Mouse (Mus musculus) embryonic facial prominence, embryonic 15.5 days (tissue): Measurements from ENCODE around the gene Gprc6a. TPM values are rescaled to one million over a fixed set of nuclear protein-coding genes. Genes with fewer than 3 reads are reported as not detected.

Experiments
- ATAC-seq: fragments of 200-750 bp; cut with Nextera tagmentation; 2 replicates; pipeline ENCODE4 v1.8.0; 2017; ENCODE audit warnings: low read depth, moderate TSS enrichment; ENCODE audit not compliant: insufficient number of reproducible peaks, low FRiP score, low TSS enrichment
- H3K27ac ChIP-seq: fragments of 300-500 bp; sonication (generic); replicated peaks from 2 replicates; pipeline ENCODE4 v1.5.1; 2015; ENCODE audit warnings: mild to moderate bottlenecking, inconsistent platforms
- H3K27me3 ChIP-seq: fragments of 300-500 bp; sonication (generic); 2 replicates; pipeline ENCODE4 v1.6.1; 2015; ENCODE audit warnings: inconsistent platforms
- H3K36me3 ChIP-seq: fragments of 300-500 bp; sonication (generic); 2 replicates; pipeline ENCODE4 v1.6.1; 2015; ENCODE audit warnings: mild to moderate bottlenecking, inconsistent platforms
- H3K4me1 ChIP-seq: fragments of 300-500 bp; sonication (generic); 2 replicates; pipeline ENCODE4 v1.6.1; 2015; ENCODE audit warnings: inconsistent platforms
- H3K4me2 ChIP-seq: fragments of 300-500 bp; sonication (generic); replicated peaks from 2 replicates; pipeline ENCODE4 v1.6.1; 2015; ENCODE audit warnings: mild to moderate bottlenecking, inconsistent platforms
- H3K4me3 ChIP-seq: fragments of 300-500 bp; sonication (generic); replicated peaks from 2 replicates; pipeline ENCODE4 v1.5.1; 2015; ENCODE audit warnings: mild to moderate bottlenecking, inconsistent platforms
- H3K9ac ChIP-seq: fragments of 300-500 bp; sonication (generic); 2 replicates; pipeline ENCODE4 v1.6.1; 2015; ENCODE audit warnings: inconsistent platforms
- H3K9me3 ChIP-seq: fragments of 300-500 bp; sonication (generic); replicated peaks from 2 replicates; pipeline ENCODE4 v1.6.1; 2016; ENCODE audit warnings: inconsistent platforms
- WGBS: fragments of 180-500 bp; shearing (Covaris S2); methylation state at CpG from one replicate; pipeline ENCODE4 v1.1.7; 2015; 5-methylcytosine and 5-hydroxymethylcytosine counted together
- polyA plus RNA-seq: library from polyadenylated mRNA; unstranded; fragments of >200 nt; fragmentation: Nextera tagmentation; extraction: Ambion mirVana; gene quantifications from 2 replicates; pipeline ENCODE4 v1.2.1, GENCODE M21; 2015

Gene Gprc6a
- polyA plus RNA-seq, 1 experiment from 2014 or later, result not detected

- ATAC-seq, result no peak
- H3K9me3 ChIP-seq, result no peaks in the 10 kb centered on the region
- no peaks in the 10 kb centered on the region for H3K36me3 ChIP-seq
- H3K27me3 ChIP-seq, result no peaks in the 10 kb centered on the region
- H3K4me3 ChIP-seq, result no peak overlapping the region
- H3K4me2 ChIP-seq, result no peak overlapping the region
- no peaks in the 10 kb centered on the region for H3K4me1 ChIP-seq
- 69% methylated on average over 11 of the region's 11 CpGs for WGBS
- H3K9ac ChIP-seq, result no peak overlapping the region
- no peak overlapping the region for H3K27ac ChIP-seq
These were observed 16.3 kb downstream of the Gprc6a start for GRCm38 (mm10) chr10:51614826-51615590.

- no peaks in the 10 kb centered on the region for H3K36me3 ChIP-seq
- ATAC-seq, result no peak
- WGBS, result 60% methylated on average over 3 of the region's 3 CpGs
These were observed 17.8 kb downstream of the Gprc6a start for GRCm38 (mm10) chr10:51613421-51613820.

GRCm38 (mm10) chr10:51611969-51612682, 19.1 kb downstream of the Gprc6a start:
- no peaks in the 10 kb centered on the region for H3K9me3 ChIP-seq
- no peaks in the 10 kb centered on the region for H3K4me1 ChIP-seq
- no peaks in the 10 kb centered on the region for H3K27me3 ChIP-seq
- no peak overlapping the region for H3K4me3 ChIP-seq
- ATAC-seq, result no peak; the same call in 1 of the 2 replicates
- H3K9ac ChIP-seq, result no peak overlapping the region
- H3K27ac ChIP-seq, result no peak overlapping the region
- no peaks in the 10 kb centered on the region for H3K36me3 ChIP-seq
- 72% methylated on average over 9 of the region's 9 CpGs for WGBS
- no peak overlapping the region for H3K4me2 ChIP-seq

More at GRCm38 (mm10) chr10:51613421-51613820, 17.8 kb downstream of the Gprc6a start:
- no peak overlapping the region for H3K9ac ChIP-seq
- no peak overlapping the region for H3K27ac ChIP-seq
- no peak overlapping the region for H3K4me3 ChIP-seq
- H3K4me1 ChIP-seq, result no peaks in the 10 kb centered on the region
- no peak overlapping the region for H3K4me2 ChIP-seq
- H3K9me3 ChIP-seq, result no peaks in the 10 kb centered on the region
- no peaks in the 10 kb centered on the region for H3K27me3 ChIP-seq

GRCm38 (mm10) chr10:51609741-51610425, 21.4 kb downstream of the Gprc6a start:
- no peak for ATAC-seq
- Histone ChIP-seq H3K27me3 (no peaks in the 10 kb centered on the region), H3K27ac (no peak overlapping the region), H3K4me3 (no peak overlapping the region), H3K4me2 (no peak overlapping the region), H3K4me1 (no peaks in the 10 kb centered on the region), H3K9me3 (no peaks in the 10 kb centered on the region), H3K36me3 (no peaks in the 10 kb centered on the region), H3K9ac (no peak overlapping the region)
- 75% methylated on average over 4 of the region's 4 CpGs for WGBS

GRCm38 (mm10) chr10:51596928-51597635, 34.2 kb downstream of the Gprc6a start:
- Histone ChIP-seq H3K27ac (no peak overlapping the region), H3K4me1 (no peaks in the 10 kb centered on the region), H3K36me3 (no peaks in the 10 kb centered on the region), H3K4me3 (no peak overlapping the region), H3K4me2 (no peak overlapping the region), H3K27me3 (no peaks in the 10 kb centered on the region), H3K9me3 (no peaks in the 10 kb centered on the region), H3K9ac (no peak overlapping the region)
- no peak for ATAC-seq
- WGBS, result 73% methylated on average over 9 of the region's 9 CpGs

- Histone ChIP-seq H3K27ac (no peak overlapping the region), H3K9me3 (no peaks in the 10 kb centered on the region), H3K4me2 (no peak overlapping the region), H3K9ac (no peak overlapping the region), H3K36me3 (no peaks in the 10 kb centered on the region), H3K4me3 (no peak overlapping the region), H3K4me1 (0 out of 2 replicates have a peak, but pooled peaks cover 2% of the 10 kb centered on the region), H3K27me3 (peaks cover 5% of the 10 kb centered on the region; the same call in 1 of the 2 replicates)
- WGBS, result 42% methylated on average over 10 of the region's 10 CpGs
- no peak for ATAC-seq
These were observed 36.0 kb downstream of the Gprc6a start for GRCm38 (mm10) chr10:51595001-51595931.

- Histone ChIP-seq H3K27ac (no peak overlapping the region), H3K9ac (no peak overlapping the region), H3K4me3 (no peak overlapping the region), H3K4me2 (no peak overlapping the region), H3K9me3 (no peaks in the 10 kb centered on the region), H3K27me3 (peaks cover 5% of the 10 kb centered on the region; the same call in 1 of the 2 replicates), H3K36me3 (no peaks in the 10 kb centered on the region), H3K4me1 (0 out of 2 replicates have a peak, but pooled peaks cover 6% of the 10 kb centered on the region)
- WGBS, result 82% methylated on average over 2 of the region's 2 CpGs
- no peak for ATAC-seq
These were observed 39.7 kb downstream of the Gprc6a start for GRCm38 (mm10) chr10:51591574-51591973.

- H3K9me3 ChIP-seq, result no peaks in the 10 kb centered on the region
- H3K36me3 ChIP-seq, result no peaks in the 10 kb centered on the region
- H3K27ac ChIP-seq, result no peak within 1 kb of the TSS
- H3K9ac ChIP-seq, result no peak within 1 kb of the TSS
- 0 out of 2 replicates have a peak, but pooled peaks cover 6% of the 10 kb centered on the region for H3K4me1 ChIP-seq
- peak within 1 kb of the TSS; percentile 25 for H3K4me3 ChIP-seq
- no peak for ATAC-seq
- H3K4me2 ChIP-seq, result peak within 1 kb of the TSS; percentile 52
- WGBS, result 2% methylated on average over 19 of the region's 19 CpGs
- H3K27me3 ChIP-seq, result peaks cover 5% of the 10 kb centered on the region; the same call in 1 of the 2 replicates
These were observed 41.1 kb downstream of the Gprc6a start, which contains the start of gene Fam162b for GRCm38 (mm10) chr10:51590139-51590574. Gene Fam162b (minus strand): TSS chr10:51590517.

GRCm38 (mm10) chr10:51584919-51585318, 46.3 kb downstream of the Gprc6a start:
- no peak for ATAC-seq
- Histone ChIP-seq H3K27me3 (no peaks in the 10 kb centered on the region), H3K4me3 (no peak overlapping the region), H3K4me2 (no peak overlapping the region), H3K9me3 (no peaks in the 10 kb centered on the region), H3K9ac (no peak overlapping the region), H3K4me1 (0 out of 2 replicates have a peak, but pooled peaks cover under 1% of the 10 kb centered on the region), H3K27ac (no peak overlapping the region), H3K36me3 (no peaks in the 10 kb centered on the region)

- Histone ChIP-seq H3K27me3 (no peaks in the 10 kb centered on the region), H3K9ac (no peak overlapping the region), H3K4me1 (no peaks in the 10 kb centered on the region), H3K36me3 (no peaks in the 10 kb centered on the region), H3K9me3 (no peaks in the 10 kb centered on the region), H3K27ac (no peak overlapping the region), H3K4me2 (no peak overlapping the region), H3K4me3 (no peak overlapping the region)
- ATAC-seq, result no peak
- 56% methylated on average over 1 of the region's 1 CpGs for WGBS
These were observed 46.9 kb downstream of the Gprc6a start for GRCm38 (mm10) chr10:51584378-51584777.
